Mouse (Mus musculus) adrenal gland, adult 18-20 months (tissue): ENCODE results near the gene Hist1h3d. TPM values are rescaled to one million over a fixed set of nuclear protein-coding genes. Genes with fewer than 3 reads are reported as not detected.

Experiments used
- DNase-seq, 2 experiments: peaks; one replicate each; pipeline ENCODE4 v3.0.0; 2021 to 2022; ENCODE audit warnings: low spot score in 2 of 2
- microRNA-seq, 2 experiments: library from miRNA; unstranded; fragments of <30 nt; microRNA quantifications; one replicate each; pipeline ENCODE4 v1.2.0; 2021; ENCODE audit warnings: borderline number of aligned reads in 2 of 2
- total RNA-seq, 2 experiments: library from RNA; stranded (reverse); gene quantifications; 1 replicate in 1 of 2; 2 replicates in 1 of 2; pipeline ENCODE4 v1.2.3; 2021

Gene Hist1h3d
- total RNA-seq, 2 experiments from 2014 or later, result 3.2 to 3.9 TPM

GRCm38 (mm10) chr13:23620056-23620732, 44.6 kb downstream of the Hist1h3d start:
- no peak for DNase-seq

DNA sequence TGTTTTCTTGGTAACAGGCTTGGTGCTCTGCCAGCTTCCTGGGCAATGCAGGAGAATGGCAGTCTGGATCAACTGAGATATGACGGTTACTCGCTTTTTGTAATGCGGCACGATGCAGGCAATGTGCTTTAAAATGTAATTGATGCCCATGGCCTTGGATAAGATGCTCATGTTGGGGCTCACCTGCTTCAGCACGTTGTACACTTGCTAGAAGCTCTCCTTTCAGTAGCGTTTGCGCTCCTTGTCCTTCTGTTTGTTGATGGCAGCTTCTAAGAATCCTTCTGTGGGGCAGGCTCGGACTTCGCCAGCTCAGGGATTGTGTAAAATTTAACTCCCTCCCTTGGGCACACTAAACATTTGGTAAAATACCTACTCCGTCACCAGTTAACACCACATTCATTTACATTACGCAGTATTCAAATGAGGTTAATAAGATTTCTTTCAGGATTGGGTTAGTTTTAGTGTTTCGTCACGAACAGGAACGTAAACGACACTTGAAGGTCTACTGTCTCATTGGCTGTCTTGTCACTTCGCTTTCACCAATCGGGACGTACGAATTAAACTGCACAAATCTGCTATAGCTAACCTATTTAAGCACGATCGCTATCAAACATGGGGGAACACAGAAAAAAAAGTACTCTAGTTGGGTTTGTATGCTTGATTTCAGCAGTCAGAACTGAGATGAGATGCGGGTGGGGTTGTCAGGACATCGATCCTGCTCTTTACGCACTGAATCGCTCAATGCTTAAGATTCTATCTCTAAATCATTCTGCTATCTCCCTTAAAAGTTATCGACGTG, 45.4 kb downstream of the Hist1h3d start, which contains the start of gene Hist1h2be:
Hist1h2be (minus strand) TSS at position 392 of the 799 bp plus-strand sequence.
- peak; percentile 46 to 51 for DNase-seq

DNA sequence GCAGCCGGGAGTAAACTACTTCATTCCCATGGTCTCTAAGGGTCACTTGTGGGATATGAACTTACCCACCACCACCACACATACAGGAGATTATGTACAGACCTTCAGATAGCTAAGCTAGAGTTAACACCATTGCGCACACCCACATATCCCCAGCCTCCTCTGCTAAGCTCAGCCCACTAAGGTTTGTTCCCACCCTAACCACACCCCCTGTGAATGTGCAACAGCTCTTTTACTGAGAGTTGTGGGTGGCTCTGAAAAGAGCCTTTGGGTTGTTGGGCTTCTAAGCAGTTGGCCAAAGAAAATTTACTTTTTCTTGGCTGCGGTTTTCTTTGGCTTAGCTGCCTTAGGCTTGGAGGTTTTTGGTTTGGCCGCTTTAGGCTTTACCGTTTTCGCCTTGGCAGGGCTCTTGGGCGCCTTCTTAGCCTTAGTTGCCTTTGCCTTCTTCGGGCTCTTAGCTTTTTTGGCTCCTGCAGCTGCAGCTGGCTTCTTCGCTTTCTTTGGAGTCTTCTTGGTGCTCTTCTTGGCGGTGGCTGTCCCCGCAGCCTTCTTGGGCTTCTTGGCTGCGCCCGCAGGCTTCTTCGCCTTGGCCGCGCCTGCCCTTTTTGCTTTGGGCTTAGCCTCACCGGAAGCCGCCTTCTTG, 46.1 kb downstream of the Hist1h3d start:
- peak; percentile 51 to 55 for DNase-seq

DNA sequence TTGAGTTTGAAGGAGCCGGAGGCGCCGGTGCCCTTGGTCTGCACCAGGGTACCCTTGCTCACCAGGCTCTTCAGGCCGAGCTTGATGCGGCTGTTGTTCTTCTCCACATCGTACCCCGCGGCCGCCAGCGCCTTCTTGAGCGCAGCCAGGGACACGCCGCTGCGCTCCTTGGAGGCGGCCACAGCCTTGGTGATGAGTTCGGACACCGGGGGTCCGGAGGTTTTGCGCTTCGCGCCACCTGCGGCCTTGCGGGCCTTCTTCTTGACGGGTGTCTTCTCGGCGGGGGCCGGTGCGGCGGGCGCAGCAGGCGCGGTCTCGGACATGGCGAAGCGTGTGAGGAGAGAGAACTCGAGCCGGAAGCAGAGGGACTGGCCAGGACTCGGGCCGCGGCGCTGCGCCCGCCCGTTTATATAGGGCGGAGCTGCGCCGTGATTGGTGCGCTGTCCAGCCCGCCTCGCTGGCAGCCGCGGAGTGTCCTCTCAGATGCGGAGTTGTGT, 46.7 kb downstream of the Hist1h3d start, which contains the start of gene Hist1h1e:
Hist1h1e (minus strand) TSS at position 384 of the 497 bp plus-strand sequence.
- DNase-seq, result peak; percentile 90 to 94

GRCm38 (mm10) chr13:23622861-23623450, 47.4 kb downstream of the Hist1h3d start:
- no peak for DNase-seq

Small RNA genes lying within 50 kb of the gene (microRNA-seq; reads per million reads assigned to microRNA genes)
- gene Gm44297 (0 reads per million in 2 experiments), gene Gm44359 (0 reads per million in 2 experiments), gene Gm44394 (0 reads per million in 2 experiments)

Other genes starting within 250 kb of the Hist1h3d start
- 10 to 100 TPM; 15.0 to 18.5 TPM for gene Zfp322a, start 206.6 kb upstream of the Hist1h3d start, total RNA-seq
- 1 to 10 TPM; 7.9 to 8.4 TPM for gene Abt1, start 151.9 kb upstream of the Hist1h3d start, total RNA-seq
- under 1 TPM in 1 of 2 experiments, not detected in 1; 0.10 TPM for gene Btn1a1, start 109.9 kb upstream of the Hist1h3d start, total RNA-seq
- not detected for gene Btn2a2, start 86.9 kb upstream of the Hist1h3d start, total RNA-seq
- 100 to 1,000 TPM; 400 to 445 TPM for gene Hist1h4h, start 44.7 kb upstream of the Hist1h3d start, total RNA-seq
- gene Hist1h2af, start 41.9 kb upstream of the Hist1h3d start, total RNA-seq, result 10 to 100 TPM in 1 of 2 experiments, 1 to 10 TPM in 1; 8.5 to 12.6 TPM
- gene Hist1h3g, start 40.3 kb upstream of the Hist1h3d start, total RNA-seq, result 1 to 10 TPM; 3.8 to 4.7 TPM
- 1 to 10 TPM; 1.8 to 2.2 TPM for gene Hist1h2bh, start 32.4 kb upstream of the Hist1h3d start, total RNA-seq
- 10 to 100 TPM; 12.6 to 12.7 TPM for gene Hist1h3f, start 31.7 kb upstream of the Hist1h3d start, total RNA-seq
- gene Hist1h4f, start 24.1 kb upstream of the Hist1h3d start, total RNA-seq, result 10 to 100 TPM; 32.5 to 41.1 TPM
- 1 to 10 TPM; 1.5 to 1.6 TPM for gene Hist1h1d, start 22.5 kb upstream of the Hist1h3d start, total RNA-seq
- 10 to 100 TPM; 31.7 to 35.9 TPM for gene Hist1h3e, start 13.4 kb upstream of the Hist1h3d start, total RNA-seq
- 1 to 10 TPM; 2.9 to 3.8 TPM for gene Hist1h2ae, start 4.5 kb upstream of the Hist1h3d start, total RNA-seq
- gene Hist1h2bg, start 4.4 kb upstream of the Hist1h3d start, total RNA-seq, result 10 to 100 TPM; 54.4 to 56.8 TPM
- 10 to 100 TPM; 15.9 to 21.9 TPM for gene Hist1h2bf, start 1.6 kb upstream of the Hist1h3d start, total RNA-seq
- gene Hist1h2ad, start 1.4 kb upstream of the Hist1h3d start, total RNA-seq, result 1 to 10 TPM; 5.6 to 6.1 TPM
- gene Hist1h4d, start 5.8 kb downstream of the Hist1h3d start, total RNA-seq, result 100 to 1,000 TPM; 125 to 153 TPM
- 10 to 100 TPM in 1 of 2 experiments, 1 to 10 TPM in 1; 9.3 to 13.3 TPM for gene Hist1h2be, start 45.4 kb downstream of the Hist1h3d start, total RNA-seq
- 10 to 100 TPM; 33.6 to 39.8 TPM for gene Hist1h1e, start 46.8 kb downstream of the Hist1h3d start, total RNA-seq
- 1 to 10 TPM; 2.0 to 2.2 TPM for gene Hist1h2ac, start 108.2 kb downstream of the Hist1h3d start, total RNA-seq
- 100 to 1,000 TPM; 115 to 172 TPM for gene Hist1h2bc, start 108.4 kb downstream of the Hist1h3d start, total RNA-seq
- gene Hist1h1t, start 120.1 kb downstream of the Hist1h3d start, total RNA-seq, result not detected
- gene Hist1h4c, start 122.7 kb downstream of the Hist1h3d start, total RNA-seq, result 10 to 100 TPM; 79.0 to 94.6 TPM
- 10 to 100 TPM; 33.3 to 45.6 TPM for gene Hfe, start 135.1 kb downstream of the Hist1h3d start, total RNA-seq
- 100 to 1,000 TPM; 157 to 187 TPM for gene Hist1h1c, start 163.0 kb downstream of the Hist1h3d start, total RNA-seq
- gene Hist1h3c, start 169.8 kb downstream of the Hist1h3d start, total RNA-seq, result 1 to 10 TPM; 4.6 to 5.4 TPM
- 10 to 100 TPM; 16.2 to 17.9 TPM for gene Hist1h2bb, start 171.0 kb downstream of the Hist1h3d start, total RNA-seq
- gene Hist1h2ab, start 175.4 kb downstream of the Hist1h3d start, total RNA-seq, result 10 to 100 TPM; 19.4 to 19.5 TPM
- gene Hist1h3b, start 176.5 kb downstream of the Hist1h3d start, total RNA-seq, result 10 to 100 TPM; 16.4 to 23.4 TPM
- gene Hist1h4b, start 181.2 kb downstream of the Hist1h3d start, total RNA-seq, result 10 to 100 TPM; 61.2 to 90.4 TPM
- gene Hist1h4a, start 185.5 kb downstream of the Hist1h3d start, total RNA-seq, result 10 to 100 TPM; 21.6 to 23.4 TPM
- gene Hist1h3a, start 186.6 kb downstream of the Hist1h3d start, total RNA-seq, result 10 to 100 TPM; 18.1 to 28.1 TPM
- gene Hist1h1a, start 187.9 kb downstream of the Hist1h3d start, total RNA-seq, result 10 to 100 TPM in 1 of 2 experiments, 1 to 10 TPM in 1; 7.1 to 14.2 TPM
- gene Trim38, start 194.2 kb downstream of the Hist1h3d start, total RNA-seq, result not detected
- gene Slc17a2, start 231.2 kb downstream of the Hist1h3d start, total RNA-seq, result not detected